Mouse (Mus musculus): ENCODE measurements at regions not wholly inside any gene's neighbourhood (a gene's known extent, or its start where the extent isn't known, plus 50 kb on each side); places are given as distances from the start of the nearest gene placed in this dataset.

DNA sequence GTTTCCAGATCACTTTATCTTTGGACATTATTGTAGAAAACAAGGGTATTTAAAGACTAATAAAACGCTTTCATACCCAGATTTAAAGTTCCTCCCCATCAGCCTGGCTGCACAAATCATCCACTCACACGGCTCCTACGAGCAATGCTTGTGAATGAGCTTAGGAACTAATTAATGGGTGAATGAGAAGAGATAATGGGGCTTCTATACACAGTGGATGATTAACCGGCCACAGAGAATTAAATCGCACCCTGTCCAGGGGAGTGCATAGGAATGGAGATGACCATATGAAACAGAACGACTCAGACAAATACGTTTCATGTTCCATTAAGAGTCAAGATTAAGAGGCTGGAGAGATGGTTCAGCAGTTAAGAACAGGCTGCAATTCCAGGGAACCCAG lies 155.9 kb downstream of the 1700017N19Rik start:
- no peak overlapping the region for H3K4me2 ChIP-seq (ENCODE audit: low read depth, low read length)
- no peak overlapping the region for H3K27ac ChIP-seq (ENCODE audit: low read length)
- ATAC-seq (ENCODE audit: insufficient read depth, low FRiP score): no peak
- no peaks in the 10 kb centered on the region for H3K36me3 ChIP-seq (ENCODE audit: control insufficient read depth, insufficient read depth, low read length)
- H3K4me3 ChIP-seq (replicated peaks; ENCODE audit: low read length): no peak overlapping the region
- H3K4me1 ChIP-seq (ENCODE audit: control insufficient read depth, insufficient read depth, low read length): no peaks in the 10 kb centered on the region
- H3K9me3 ChIP-seq (replicated peaks; ENCODE audit: control insufficient read depth, low read length): no peaks in the 10 kb centered on the region
- 71% methylated on average over 7 of the region's 7 CpGs for WGBS
- no peak overlapping the region for H3K9ac ChIP-seq (ENCODE audit: low read length)
- H3K27me3 ChIP-seq (ENCODE audit: control insufficient read depth, insufficient read depth, low read length): no peaks in the 10 kb centered on the region

GRCm38 (mm10) chr10:100754957-100755356 lies 164.7 kb downstream of the 1700017N19Rik start:
- ATAC-seq (ENCODE audit: insufficient read depth, low FRiP score): no peak
- no peaks in the 10 kb centered on the region for H3K36me3 ChIP-seq (ENCODE audit: control insufficient read depth, insufficient read depth, low read length)
- no peaks in the 10 kb centered on the region for H3K9me3 ChIP-seq (replicated peaks; ENCODE audit: control insufficient read depth, low read length)
- no peaks in the 10 kb centered on the region for H3K4me1 ChIP-seq (ENCODE audit: control insufficient read depth, insufficient read depth, low read length)
- no peak overlapping the region for H3K9ac ChIP-seq (ENCODE audit: low read length)
- no peak overlapping the region for H3K4me3 ChIP-seq (replicated peaks; ENCODE audit: low read length)
- WGBS: 83% methylated on average over 5 of the region's 5 CpGs
- no peak overlapping the region for H3K4me2 ChIP-seq (ENCODE audit: low read depth, low read length)
- H3K27ac ChIP-seq (ENCODE audit: low read length): no peak overlapping the region
- H3K27me3 ChIP-seq (ENCODE audit: control insufficient read depth, insufficient read depth, low read length): no peaks in the 10 kb centered on the region

GRCm38 (mm10) chr10:100774252-100774651 lies 184.0 kb downstream of the 1700017N19Rik start:
- Histone ChIP-seq H3K4me2 (ENCODE audit: low read depth, low read length) (no peak overlapping the region), H3K9me3 (replicated peaks; ENCODE audit: control insufficient read depth, low read length) (no peaks in the 10 kb centered on the region), H3K9ac (ENCODE audit: low read length) (no peak overlapping the region), H3K4me3 (replicated peaks; ENCODE audit: low read length) (no peak overlapping the region), H3K4me1 (ENCODE audit: control insufficient read depth, insufficient read depth, low read length) (no peaks in the 10 kb centered on the region), H3K36me3 (ENCODE audit: control insufficient read depth, insufficient read depth, low read length) (no peaks in the 10 kb centered on the region), H3K27ac (ENCODE audit: low read length) (no peak overlapping the region), H3K27me3 (ENCODE audit: control insufficient read depth, insufficient read depth, low read length) (no peaks in the 10 kb centered on the region)
- ATAC-seq (ENCODE audit: insufficient read depth, low FRiP score): no peak

GRCm38 (mm10) chr10:100792166-100792565 lies 201.9 kb downstream of the 1700017N19Rik start:
- H3K27ac ChIP-seq (ENCODE audit: low read length): no peak overlapping the region
- WGBS: 79% methylated on average over 3 of the region's 3 CpGs
- ATAC-seq (ENCODE audit: insufficient read depth, low FRiP score): no peak

GRCm38 (mm10) chr10:100792569-100792968 lies 202.3 kb downstream of the 1700017N19Rik start:
- Histone ChIP-seq H3K9me3 (replicated peaks; ENCODE audit: control insufficient read depth, low read length) (no peaks in the 10 kb centered on the region), H3K27ac (ENCODE audit: low read length) (no peak overlapping the region), H3K4me3 (replicated peaks; ENCODE audit: low read length) (no peak overlapping the region), H3K9ac (ENCODE audit: low read length) (no peak overlapping the region), H3K36me3 (ENCODE audit: control insufficient read depth, insufficient read depth, low read length) (no peaks in the 10 kb centered on the region), H3K4me2 (ENCODE audit: low read depth, low read length) (no peak overlapping the region), H3K27me3 (ENCODE audit: control insufficient read depth, insufficient read depth, low read length) (no peaks in the 10 kb centered on the region), H3K4me1 (ENCODE audit: control insufficient read depth, insufficient read depth, low read length) (no peaks in the 10 kb centered on the region)
- ATAC-seq (ENCODE audit: insufficient read depth, low FRiP score): no peak
- WGBS: 65% methylated on average over 4 of the region's 4 CpGs

More at GRCm38 (mm10) chr10:100792166-100792565, 201.9 kb downstream of the 1700017N19Rik start:
- no peaks in the 10 kb centered on the region for H3K9me3 ChIP-seq (replicated peaks; ENCODE audit: control insufficient read depth, low read length)
- H3K4me2 ChIP-seq (ENCODE audit: low read depth, low read length): no peak overlapping the region
- H3K27me3 ChIP-seq (ENCODE audit: control insufficient read depth, insufficient read depth, low read length): no peaks in the 10 kb centered on the region
- H3K9ac ChIP-seq (ENCODE audit: low read length): no peak overlapping the region
- no peaks in the 10 kb centered on the region for H3K36me3 ChIP-seq (ENCODE audit: control insufficient read depth, insufficient read depth, low read length)
- H3K4me3 ChIP-seq (replicated peaks; ENCODE audit: low read length): no peak overlapping the region
- H3K4me1 ChIP-seq (ENCODE audit: control insufficient read depth, insufficient read depth, low read length): no peaks in the 10 kb centered on the region

DNA sequence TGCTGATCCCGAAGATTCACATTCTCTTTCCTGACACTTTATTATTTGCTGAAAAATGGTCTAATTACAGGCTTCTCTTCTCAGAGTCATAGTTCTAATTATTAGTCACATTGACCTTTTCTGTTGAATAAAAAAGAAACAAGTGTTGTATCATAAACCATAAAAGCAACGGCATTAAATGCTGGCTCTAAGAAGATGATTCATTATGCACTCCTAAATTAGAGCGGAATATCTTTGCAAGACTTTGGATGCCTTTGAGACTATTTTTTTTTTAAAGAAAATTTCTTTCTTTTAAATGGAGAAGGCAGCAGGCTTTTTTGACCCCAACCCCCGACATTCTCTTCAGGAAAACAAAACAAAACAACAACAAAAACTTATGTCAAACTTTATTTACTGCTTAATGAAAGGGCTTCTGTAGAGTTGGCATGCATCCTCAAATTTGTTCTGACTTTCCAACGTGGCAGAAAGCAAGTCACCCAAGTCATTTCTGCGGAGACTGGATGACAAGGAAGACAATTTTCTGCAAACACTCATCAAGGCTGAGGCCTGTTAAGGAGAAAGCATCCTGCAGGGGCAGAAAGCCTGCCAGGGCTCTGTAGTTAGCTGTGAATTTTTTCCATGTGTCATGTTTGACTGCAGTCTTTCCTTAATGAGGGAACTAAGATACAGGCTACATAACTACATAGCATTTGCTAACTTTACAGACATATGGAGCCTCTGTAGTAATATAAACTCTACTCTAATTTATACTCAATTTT lies 205.1 kb downstream of the 1700017N19Rik start:
- WGBS: 72% methylated on average over 6 of the region's 6 CpGs

DNA sequence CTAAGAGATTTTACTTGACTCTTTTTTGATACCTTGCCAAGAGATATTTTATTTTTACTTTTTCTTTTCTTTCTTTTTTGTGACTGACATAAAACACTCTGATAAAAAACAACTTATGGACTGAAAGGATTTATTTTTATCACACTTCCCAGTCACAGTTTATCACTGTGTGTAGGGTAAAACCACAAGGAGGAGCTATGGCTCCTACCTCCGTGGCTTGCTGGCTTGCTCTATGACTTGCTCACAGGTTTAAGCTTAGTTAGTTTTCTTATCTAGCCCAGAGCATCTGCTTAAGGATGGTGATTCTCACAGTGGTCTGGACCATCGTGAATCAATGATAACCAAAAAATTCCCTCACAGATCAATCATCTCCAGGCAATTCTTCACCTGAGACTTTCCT lies 221.4 kb downstream of the 1700017N19Rik start:
- Histone ChIP-seq H3K9me3 (replicated peaks; ENCODE audit: control insufficient read depth, low read length) (no peaks in the 10 kb centered on the region), H3K27me3 (ENCODE audit: control insufficient read depth, insufficient read depth, low read length) (no peaks in the 10 kb centered on the region), H3K27ac (ENCODE audit: low read length) (no peak overlapping the region), H3K4me1 (ENCODE audit: control insufficient read depth, insufficient read depth, low read length) (no peaks in the 10 kb centered on the region), H3K9ac (ENCODE audit: low read length) (no peak overlapping the region), H3K4me2 (ENCODE audit: low read depth, low read length) (no peak overlapping the region), H3K4me3 (replicated peaks; ENCODE audit: low read length) (no peak overlapping the region), H3K36me3 (ENCODE audit: control insufficient read depth, insufficient read depth, low read length) (no peaks in the 10 kb centered on the region)
- no peak for ATAC-seq (ENCODE audit: insufficient read depth, low FRiP score)
- WGBS: 58% methylated on average over 2 of the region's 2 CpGs

More for the DNA sequence above, 205.1 kb downstream of the 1700017N19Rik start:
- H3K9ac ChIP-seq (ENCODE audit: low read length): no peak overlapping the region
- H3K4me2 ChIP-seq (ENCODE audit: low read depth, low read length): no peak overlapping the region
- no peak for ATAC-seq (ENCODE audit: insufficient read depth, low FRiP score)
- no peaks in the 10 kb centered on the region for H3K27me3 ChIP-seq (ENCODE audit: control insufficient read depth, insufficient read depth, low read length)
- H3K9me3 ChIP-seq (replicated peaks; ENCODE audit: control insufficient read depth, low read length): no peaks in the 10 kb centered on the region
- H3K36me3 ChIP-seq (ENCODE audit: control insufficient read depth, insufficient read depth, low read length): no peaks in the 10 kb centered on the region
- H3K4me1 ChIP-seq (ENCODE audit: control insufficient read depth, insufficient read depth, low read length): no peaks in the 10 kb centered on the region
- no peak overlapping the region for H3K4me3 ChIP-seq (replicated peaks; ENCODE audit: low read length)
- H3K27ac ChIP-seq (ENCODE audit: low read length): no peak overlapping the region

DNA sequence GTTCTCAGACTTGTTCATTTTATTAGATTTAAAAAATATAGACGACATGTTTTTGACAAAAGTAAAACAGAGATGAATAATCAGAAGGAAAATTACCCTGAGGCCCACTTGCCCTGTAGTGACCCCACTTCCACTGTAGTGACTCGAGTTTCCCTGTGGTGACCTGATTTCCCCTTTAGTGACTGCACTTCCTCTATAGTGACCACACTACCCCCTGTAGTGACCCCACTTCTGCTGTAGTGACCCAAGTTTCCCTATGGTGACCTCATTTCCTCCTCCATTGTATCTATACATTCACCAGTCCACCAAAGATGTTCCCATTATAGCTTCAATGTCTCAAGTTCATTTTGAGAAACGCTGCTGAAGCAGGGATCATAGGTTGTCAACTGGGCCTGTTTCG lies 244.5 kb downstream of the 1700017N19Rik start:
- Histone ChIP-seq H3K9me3 (replicated peaks; ENCODE audit: control insufficient read depth, low read length) (no peaks in the 10 kb centered on the region), H3K4me3 (replicated peaks; ENCODE audit: low read length) (no peak overlapping the region), H3K27me3 (ENCODE audit: control insufficient read depth, insufficient read depth, low read length) (no peaks in the 10 kb centered on the region), H3K4me1 (ENCODE audit: control insufficient read depth, insufficient read depth, low read length) (no peaks in the 10 kb centered on the region), H3K9ac (ENCODE audit: low read length) (no peak overlapping the region), H3K4me2 (ENCODE audit: low read depth, low read length) (no peak overlapping the region), H3K27ac (ENCODE audit: low read length) (no peak overlapping the region), H3K36me3 (ENCODE audit: control insufficient read depth, insufficient read depth, low read length) (no peaks in the 10 kb centered on the region)
- ATAC-seq (ENCODE audit: insufficient read depth, low FRiP score): no peak
- 73% methylated on average over 4 of the region's 4 CpGs for WGBS

GRCm38 (mm10) chr10:100853213-100853612 lies 262.9 kb downstream of the 1700017N19Rik start:
- H3K9me3 ChIP-seq (replicated peaks; ENCODE audit: control insufficient read depth, low read length): no peaks in the 10 kb centered on the region
- no peak overlapping the region for H3K4me2 ChIP-seq (ENCODE audit: low read depth, low read length)
- H3K9ac ChIP-seq (ENCODE audit: low read length): no peak overlapping the region
- H3K4me1 ChIP-seq (ENCODE audit: control insufficient read depth, insufficient read depth, low read length): no peaks in the 10 kb centered on the region
- no peak overlapping the region for H3K27ac ChIP-seq (ENCODE audit: low read length)
- H3K4me3 ChIP-seq (replicated peaks; ENCODE audit: low read length): no peak overlapping the region
- no peak for ATAC-seq (ENCODE audit: insufficient read depth, low FRiP score)
- H3K27me3 ChIP-seq (ENCODE audit: control insufficient read depth, insufficient read depth, low read length): no peaks in the 10 kb centered on the region
- H3K36me3 ChIP-seq (ENCODE audit: control insufficient read depth, insufficient read depth, low read length): no peaks in the 10 kb centered on the region

Measured in stomach, embryonic 16.5 days (tissue).